Comparison of ENCODE assay signal across 26 mouse cellular contexts in the genomic region with DNA sequence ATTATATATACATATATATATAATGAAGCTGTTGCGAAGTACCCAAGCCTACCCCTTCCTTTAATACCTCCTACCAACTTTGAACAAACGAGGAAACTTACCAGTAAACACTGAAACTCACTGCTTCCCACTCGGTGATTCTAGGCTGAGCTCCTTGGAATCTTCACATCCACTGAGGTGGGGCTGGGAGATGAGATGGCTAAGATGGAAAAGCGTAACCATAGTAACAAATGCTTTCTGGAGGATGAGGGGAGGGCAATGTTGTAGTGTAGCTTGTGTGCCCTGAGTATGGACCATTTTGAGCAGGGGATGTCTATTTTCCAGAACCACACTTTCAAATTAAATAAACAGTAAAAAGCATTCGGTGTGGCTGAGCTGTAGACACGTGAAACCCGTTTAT.
DNase-seq lines count a peak whose midpoint lies in the region; ATAC-seq lines count a peak whose summit lies in the region.
"Had no signal": no experiment of that assay in that cellular context is flagged by ENCODE, and none has a peak within 500 bp of the region (broad histone marks: within the 10 kb centered on the region; RNA-seq: fewer than 3 reads in every experiment).

No protein-coding gene starts in this region.

- H3K9me3 ChIP-seq in forebrain, embryonic 11.5 days (ENCODE audit: control insufficient read depth, low read length), result no peaks in the 10 kb centered on the region
- no peaks in the 10 kb centered on the region for H3K9me3 ChIP-seq in forebrain, embryonic 10.5 days
- no peaks in the 10 kb centered on the region for H3K9me3 ChIP-seq in hindbrain, embryonic 14.5 days (ENCODE audit: control insufficient read depth, low read length)
- H3K9me3 ChIP-seq in hindbrain, embryonic 11.5 days (ENCODE audit: control insufficient read depth, low read length), result no peaks in the 10 kb centered on the region
- no peaks in the 10 kb centered on the region for H3K9me3 ChIP-seq in neural tube, embryonic 13.5 days
- H3K9me3 ChIP-seq: embryonic facial prominence, embryonic 15.5 days; limb, embryonic 10.5 days; liver, embryonic 15.5 days; lung, embryonic 15.5 days; neural tube, embryonic 12.5 days had no signal

- H3K27me3 ChIP-seq in forebrain, embryonic 11.5 days (ENCODE audit: control insufficient read depth, insufficient read depth, low read length), result no peaks in the 10 kb centered on the region
- no peaks in the 10 kb centered on the region for H3K27me3 ChIP-seq in forebrain, embryonic 10.5 days (ENCODE audit: poor library complexity, severe bottlenecking)
- no peaks in the 10 kb centered on the region for H3K27me3 ChIP-seq in hindbrain, embryonic 14.5 days (ENCODE audit: control insufficient read depth, insufficient read depth, low read length)
- no peaks in the 10 kb centered on the region for H3K27me3 ChIP-seq in hindbrain, embryonic 11.5 days (ENCODE audit: control insufficient read depth, insufficient read depth, low read length)
- no peaks in the 10 kb centered on the region for H3K27me3 ChIP-seq in neural tube, embryonic 13.5 days
- H3K27me3 ChIP-seq: embryonic facial prominence, embryonic 15.5 days; liver, embryonic 15.5 days; lung, embryonic 15.5 days; megakaryocyte, embryonic 14.5 days; neural tube, embryonic 12.5 days had no signal

- 0 out of 2 replicates have a peak overlapping the region, but pooled peaks have one; percentile 8 for H3K4me2 ChIP-seq in forebrain, embryonic 11.5 days (ENCODE audit: low read depth, low read length, severe bottlenecking)
- H3K4me2 ChIP-seq in hindbrain, embryonic 14.5 days (replicated peaks), result no peak overlapping the region
- H3K4me2 ChIP-seq in hindbrain, embryonic 11.5 days (replicated peaks; ENCODE audit: low read depth, low read length), result no peak overlapping the region
- H3K4me2 ChIP-seq in neural tube, embryonic 13.5 days, result no peak overlapping the region
- H3K4me2 ChIP-seq: embryonic facial prominence, embryonic 15.5 days; liver, embryonic 15.5 days; lung, embryonic 15.5 days; neural tube, embryonic 12.5 days had no signal

- no peak for DNase-seq in forebrain, embryonic 11.5 days (ENCODE audit: low spot score)
- no peak for DNase-seq in forebrain, embryonic 10.5 days (ENCODE audit: extremely low spot score, low spot score)
- DNase-seq in hindbrain, embryonic 14.5 days (ENCODE audit: low spot score), result no peak
- DNase-seq in hindbrain, embryonic 11.5 days (ENCODE audit: low spot score), result no peak
- DNase-seq in neural tube, embryonic 10.5 days (ENCODE audit: extremely low spot score, low spot score), result no peak
- no peak for DNase-seq in kidney, postnatal 25 days
- no peak for DNase-seq in adrenal gland, postnatal 10 days
- DNase-seq: adrenal gland, postnatal 25 days; cerebellum, adult 11 months; cerebellum, adult 9-11 months; gastrocnemius, postnatal 36 days; heart, postnatal 36 days; kidney, adult 2 months; liver; lung, postnatal 36 days; right cerebral cortex, adult 18-20 months; right cerebral cortex, postnatal 4 days; thymus, postnatal 25 days had no signal

- 80% methylated on average over 7 of the region's 7 CpGs for WGBS in forebrain, embryonic 11.5 days
- 87% methylated on average over 7 of the region's 7 CpGs for WGBS in forebrain, embryonic 10.5 days
- 70% methylated on average over 7 of the region's 7 CpGs for WGBS in hindbrain, embryonic 14.5 days
- 79% methylated on average over 7 of the region's 7 CpGs for WGBS in hindbrain, embryonic 11.5 days
- WGBS in neural tube, embryonic 13.5 days, result 70% methylated on average over 7 of the region's 7 CpGs

- no peak overlapping the region for H3K27ac ChIP-seq in forebrain, embryonic 11.5 days (ENCODE audit: low read depth, low read length)
- no peak overlapping the region for H3K27ac ChIP-seq in forebrain, embryonic 10.5 days
- H3K27ac ChIP-seq in hindbrain, embryonic 14.5 days, result peak overlapping the region; percentile 58; the same call in 1 of the 2 replicates
- no peak overlapping the region for H3K27ac ChIP-seq in hindbrain, embryonic 11.5 days (ENCODE audit: low read depth, low read length)
- H3K27ac ChIP-seq in neural tube, embryonic 13.5 days (replicated peaks), result peak overlapping the region; percentile 88
- H3K27ac ChIP-seq: embryonic facial prominence, embryonic 15.5 days; kidney, postnatal 0 days; limb, embryonic 10.5 days; liver, embryonic 15.5 days; lung, embryonic 15.5 days; neural tube, embryonic 12.5 days had no signal

- H3K4me1 ChIP-seq in forebrain, embryonic 11.5 days (replicated peaks; ENCODE audit: control insufficient read depth, insufficient read depth, low read length), result no peaks in the 10 kb centered on the region
- H3K4me1 ChIP-seq in forebrain, embryonic 10.5 days, result peaks cover 10% of the 10 kb centered on the region
- H3K4me1 ChIP-seq in hindbrain, embryonic 14.5 days (replicated peaks; ENCODE audit: control insufficient read depth, insufficient read depth, low read length), result peaks cover 16% of the 10 kb centered on the region
- no peaks in the 10 kb centered on the region for H3K4me1 ChIP-seq in hindbrain, embryonic 11.5 days (replicated peaks; ENCODE audit: control insufficient read depth, insufficient read depth, low read length)
- H3K4me1 ChIP-seq in neural tube, embryonic 13.5 days (replicated peaks), result peaks cover 45% of the 10 kb centered on the region
- H3K4me1 ChIP-seq: embryonic facial prominence, embryonic 15.5 days; liver, embryonic 15.5 days; lung, embryonic 15.5 days; megakaryocyte, embryonic 14.5 days had no signal

- no peak overlapping the region for H3K4me3 ChIP-seq in forebrain, embryonic 11.5 days (ENCODE audit: low read depth, low read length)
- H3K4me3 ChIP-seq in forebrain, embryonic 10.5 days, result no peak overlapping the region
- no peak overlapping the region for H3K4me3 ChIP-seq in hindbrain, embryonic 14.5 days (replicated peaks; ENCODE audit: low read length)
- no peak overlapping the region for H3K4me3 ChIP-seq in hindbrain, embryonic 11.5 days (ENCODE audit: low read depth, low read length)
- H3K4me3 ChIP-seq in neural tube, embryonic 13.5 days, result no peak overlapping the region
- H3K4me3 ChIP-seq: embryonic facial prominence, embryonic 15.5 days; limb, embryonic 10.5 days; liver, embryonic 15.5 days; lung, embryonic 15.5 days; megakaryocyte, embryonic 14.5 days; neural tube, embryonic 12.5 days had no signal

- ATAC-seq in forebrain, embryonic 11.5 days (replicated peaks; ENCODE audit: low FRiP score), result no peak
- ATAC-seq in hindbrain, embryonic 14.5 days (ENCODE audit: low FRiP score), result no peak
- ATAC-seq in hindbrain, embryonic 11.5 days (ENCODE audit: low FRiP score), result no peak
- ATAC-seq in neural tube, embryonic 13.5 days (ENCODE audit: low read depth), result no peak

- no peaks in the 10 kb centered on the region for H3K36me3 ChIP-seq in forebrain, embryonic 11.5 days (ENCODE audit: control insufficient read depth, insufficient read depth, low read length)
- H3K36me3 ChIP-seq in forebrain, embryonic 10.5 days (replicated peaks), result no peaks in the 10 kb centered on the region
- no peaks in the 10 kb centered on the region for H3K36me3 ChIP-seq in hindbrain, embryonic 14.5 days (replicated peaks; ENCODE audit: control insufficient read depth, insufficient read depth)
- no peaks in the 10 kb centered on the region for H3K36me3 ChIP-seq in hindbrain, embryonic 11.5 days (ENCODE audit: control insufficient read depth, insufficient read depth, low read length)
- H3K36me3 ChIP-seq in neural tube, embryonic 13.5 days, result no peaks in the 10 kb centered on the region
- H3K36me3 ChIP-seq: embryonic facial prominence, embryonic 15.5 days; limb, embryonic 10.5 days; liver, embryonic 15.5 days; lung, embryonic 15.5 days; neural tube, embryonic 12.5 days had no signal

- H3K9ac ChIP-seq in forebrain, embryonic 11.5 days (ENCODE audit: low read length), result no peak overlapping the region
- H3K9ac ChIP-seq in hindbrain, embryonic 14.5 days, result no peak overlapping the region
- H3K9ac ChIP-seq in hindbrain, embryonic 11.5 days (ENCODE audit: low read depth, low read length), result no peak overlapping the region
- H3K9ac ChIP-seq in neural tube, embryonic 13.5 days, result no peak overlapping the region
- H3K9ac ChIP-seq: embryonic facial prominence, embryonic 15.5 days; liver, embryonic 15.5 days; lung, embryonic 15.5 days; neural tube, embryonic 12.5 days had no signal

Comparison
In these comparisons a context has a peak if more than half of its experiments do, and no peak if none do; other contexts are left out.
1. H3K27ac ChIP-seq: peak in hindbrain, embryonic 14.5 days (single experiment) and neural tube, embryonic 13.5 days (single experiment); none in forebrain, embryonic 11.5 days (single experiment), forebrain, embryonic 10.5 days (single experiment) and hindbrain, embryonic 11.5 days (single experiment).